Mouse (Mus musculus) cerebellum, adult 18-20 months (tissue): ENCODE measurements around the gene Kif22.
"Not testable (repeated sequence)": the region's sequence is repeated elsewhere in the genome, so short reads cannot be mapped to it uniquely, and the experiment has no call there.

Experiments used
- DNase-seq, 2 experiments: peaks; one replicate each; pipeline ENCODE4 v3.0.0; 2021

Gene Kif22

GRCm38 (mm10) chr7:127041851-127042672, at the start of gene Kif22:
Gene Kif22, minus strand, starts transcription at chr7:127042471.
- peak; percentile 89 to 91 for DNase-seq

- DNase-seq, result no peak
Observed at GRCm38 (mm10) chr7:127091114-127091896, 49.0 kb upstream of the Kif22 start, which contains the start of gene AI467606. Gene AI467606, plus strand, starts transcription at chr7:127091359.

- no peak for DNase-seq
Observed at GRCm38 (mm10) chr7:127090154-127091113, 48.2 kb upstream of the Kif22 start.

- no peak for DNase-seq
Observed at GRCm38 (mm10) chr7:127088901-127089845, 46.9 kb upstream of the Kif22 start.

- no peak for DNase-seq
Observed at GRCm38 (mm10) chr7:127088083-127088482, 45.8 kb upstream of the Kif22 start.

- not testable (repeated sequence) for DNase-seq
Observed at GRCm38 (mm10) chr7:127087278-127088010, 45.2 kb upstream of the Kif22 start, which contains the start of gene Zg16. Gene Zg16, minus strand, starts transcription at chr7:127087328.

GRCm38 (mm10) chr7:127085751-127086150, 43.5 kb upstream of the Kif22 start:
- not testable (repeated sequence) for DNase-seq

- no peak for DNase-seq
Observed at GRCm38 (mm10) chr7:127084794-127085193, 42.5 kb upstream of the Kif22 start.

GRCm38 (mm10) chr7:127083689-127084088, 41.4 kb upstream of the Kif22 start:
- no peak for DNase-seq

- DNase-seq, result no peak
Observed at GRCm38 (mm10) chr7:127082995-127083394, 40.7 kb upstream of the Kif22 start.

GRCm38 (mm10) chr7:127082271-127082670, 40.0 kb upstream of the Kif22 start:
- no peak for DNase-seq

- DNase-seq, result no peak
Observed at GRCm38 (mm10) chr7:127080045-127080444, 37.8 kb upstream of the Kif22 start.

GRCm38 (mm10) chr7:127077692-127078091, 35.4 kb upstream of the Kif22 start:
- no peak for DNase-seq

GRCm38 (mm10) chr7:127076188-127076587, 33.9 kb upstream of the Kif22 start:
- DNase-seq, result no peak

- no peak for DNase-seq
Observed at GRCm38 (mm10) chr7:127073221-127073620, 30.9 kb upstream of the Kif22 start.

- DNase-seq, result no peak
Observed at GRCm38 (mm10) chr7:127070871-127071413, 28.7 kb upstream of the Kif22 start.

GRCm38 (mm10) chr7:127066317-127066716, 24.0 kb upstream of the Kif22 start:
- no peak for DNase-seq

GRCm38 (mm10) chr7:127065538-127065937, 23.3 kb upstream of the Kif22 start:
- no peak for DNase-seq

- no peak for DNase-seq
Observed at GRCm38 (mm10) chr7:127055026-127055585, 12.8 kb upstream of the Kif22 start.

- DNase-seq, result no peak
Observed at GRCm38 (mm10) chr7:127031244-127031643, 11.0 kb downstream of the Kif22 start.
